Mouse (Mus musculus) neural tube, embryonic 15.5 days (tissue): ENCODE data around the gene Ybx2. TPM values are rescaled to one million over a fixed set of nuclear protein-coding genes. Genes with fewer than 3 reads are reported as not detected.
"Not testable (repeated sequence)": the region's sequence is repeated elsewhere in the genome, so short reads cannot be mapped to it uniquely, and the experiment has no call there.

Experiments used
- ATAC-seq: fragments of 200-750 bp; cut with Nextera tagmentation; 2 replicates; pipeline ENCODE4 v1.8.0; 2017; ENCODE audit warnings: mild to moderate bottlenecking, moderate TSS enrichment, moderate library complexity; ENCODE audit not compliant: low FRiP score
- H3K27ac ChIP-seq: fragments of 300-500 bp; sonication (generic); replicated peaks from 2 replicates; pipeline ENCODE4 v1.5.1; 2015; ENCODE audit warnings: mild to moderate bottlenecking, inconsistent platforms
- H3K27me3 ChIP-seq: fragments of 300-500 bp; sonication (generic); replicated peaks from 2 replicates; pipeline ENCODE4 v1.6.1; 2015; ENCODE audit warnings: inconsistent platforms
- H3K36me3 ChIP-seq: fragments of 300-500 bp; sonication (generic); 2 replicates; pipeline ENCODE4 v1.6.1; 2015; ENCODE audit warnings: inconsistent platforms
- H3K4me1 ChIP-seq: fragments of 300-500 bp; sonication (generic); 2 replicates; pipeline ENCODE4 v1.6.1; 2015; ENCODE audit warnings: inconsistent platforms
- H3K4me2 ChIP-seq: fragments of 300-500 bp; sonication (generic); 2 replicates; pipeline ENCODE4 v1.6.1; 2015; ENCODE audit warnings: inconsistent platforms, mild to moderate bottlenecking, moderate library complexity
- H3K4me3 ChIP-seq: fragments of 300-500 bp; sonication (generic); replicated peaks from 2 replicates; pipeline ENCODE4 v1.5.1; 2015; ENCODE audit warnings: mild to moderate bottlenecking, inconsistent platforms
- H3K9ac ChIP-seq: fragments of 300-500 bp; sonication (generic); replicated peaks from 2 replicates; pipeline ENCODE4 v1.6.1; 2015; ENCODE audit warnings: mild to moderate bottlenecking, inconsistent platforms
- H3K9me3 ChIP-seq: fragments of 300-500 bp; sonication (generic); replicated peaks from 2 replicates; pipeline ENCODE4 v1.6.1; 2016; ENCODE audit warnings: inconsistent platforms
- WGBS: fragments of 180-500 bp; shearing (Covaris S2); methylation state at CpG from one replicate; pipeline ENCODE4 v1.1.7; 2015; ENCODE audit warnings: mixed read lengths; 5-methylcytosine and 5-hydroxymethylcytosine counted together
- polyA plus RNA-seq: library from polyadenylated mRNA; unstranded; fragments of >200 nt; fragmentation: Nextera tagmentation; extraction: Ambion mirVana; gene quantifications from 2 replicates; pipeline ENCODE4 v1.2.1, GENCODE M21; 2015

Ybx2 gene
- polyA plus RNA-seq, 1 experiment from 2014 or later: 6.3 TPM

DNA sequence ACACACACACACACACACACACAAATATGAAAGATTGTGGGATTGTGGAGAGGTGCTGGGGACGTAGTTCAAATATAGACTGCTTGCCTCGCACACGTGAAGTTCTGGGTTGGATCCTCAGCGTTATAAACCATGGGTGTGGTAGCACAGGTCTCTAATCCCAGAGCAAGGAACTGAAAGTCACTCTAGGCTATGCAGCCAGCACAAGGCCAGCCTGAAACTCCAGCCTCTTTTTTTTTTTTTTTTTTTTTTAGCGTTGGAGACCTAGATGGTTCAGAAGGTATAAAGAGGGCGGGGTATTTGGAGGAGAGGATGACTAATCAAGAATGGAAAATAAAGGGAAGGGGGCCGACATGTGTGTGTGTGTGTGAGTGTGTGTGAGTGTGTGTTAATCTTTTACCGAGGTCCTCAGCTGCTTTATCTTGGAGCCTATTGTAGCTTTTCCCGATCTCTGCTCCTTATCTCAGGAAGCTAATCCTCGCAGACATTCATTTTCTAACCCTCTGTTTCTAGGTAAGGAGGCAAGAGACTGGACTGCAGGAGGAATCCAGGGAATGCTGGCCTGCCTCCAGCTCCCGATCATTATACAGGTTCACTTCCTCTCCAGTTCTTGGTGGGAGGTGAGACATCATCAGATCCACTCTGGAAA is 17.8 kb downstream of the Ybx2 start:
- H3K4me1 ChIP-seq: peaks cover 7% of the 10 kb centered on the region
- no peak overlapping the region for H3K27ac ChIP-seq
- ATAC-seq: no peak
- no peaks in the 10 kb centered on the region for H3K9me3 ChIP-seq
- 73% methylated on average over 11 of the region's 11 CpGs for WGBS
- H3K4me2 ChIP-seq: no peak overlapping the region
- H3K4me3 ChIP-seq: no peak overlapping the region
- H3K27me3 ChIP-seq: peaks cover 15% of the 10 kb centered on the region
- H3K9ac ChIP-seq: no peak overlapping the region
- no peaks in the 10 kb centered on the region for H3K36me3 ChIP-seq

GRCm38 (mm10) chr11:69955618-69956017 is 20.0 kb downstream of the Ybx2 start:
- H3K4me3 ChIP-seq, H3K4me1 ChIP-seq, H3K9ac ChIP-seq, H3K27me3 ChIP-seq, H3K4me2 ChIP-seq, H3K36me3 ChIP-seq, H3K9me3 ChIP-seq, ATAC-seq, H3K27ac ChIP-seq: not testable (repeated sequence)
- 77% methylated on average over 4 of the region's 4 CpGs for WGBS

GRCm38 (mm10) chr11:69956218-69956617 is 20.6 kb downstream of the Ybx2 start:
- Histone ChIP-seq H3K4me1 (no peaks in the 10 kb centered on the region), H3K9me3 (no peaks in the 10 kb centered on the region), H3K4me3 (no peak overlapping the region), H3K4me2 (no peak overlapping the region), H3K9ac (no peak overlapping the region), H3K27ac (no peak overlapping the region), H3K27me3 (peaks cover 12% of the 10 kb centered on the region; the same call in 1 of the 2 replicates), H3K36me3 (no peaks in the 10 kb centered on the region)
- 68% methylated on average over 1 of the region's 1 CpGs for WGBS
- no peak for ATAC-seq

- no peaks in the 10 kb centered on the region for H3K9me3 ChIP-seq
- 39% methylated on average over 5 of the region's 5 CpGs for WGBS
- H3K4me1 ChIP-seq: peaks cover 6% of the 10 kb centered on the region; the same call in 1 of the 2 replicates
- H3K4me3 ChIP-seq: no peak overlapping the region
- no peak for ATAC-seq
- H3K27me3 ChIP-seq: peaks cover 55% of the 10 kb centered on the region
- H3K36me3 ChIP-seq: no peaks in the 10 kb centered on the region
- no peak overlapping the region for H3K27ac ChIP-seq
- H3K4me2 ChIP-seq: no peak overlapping the region
- no peak overlapping the region for H3K9ac ChIP-seq
Observed at GRCm38 (mm10) chr11:69960616-69961015, 25.0 kb downstream of the Ybx2 start.

DNA sequence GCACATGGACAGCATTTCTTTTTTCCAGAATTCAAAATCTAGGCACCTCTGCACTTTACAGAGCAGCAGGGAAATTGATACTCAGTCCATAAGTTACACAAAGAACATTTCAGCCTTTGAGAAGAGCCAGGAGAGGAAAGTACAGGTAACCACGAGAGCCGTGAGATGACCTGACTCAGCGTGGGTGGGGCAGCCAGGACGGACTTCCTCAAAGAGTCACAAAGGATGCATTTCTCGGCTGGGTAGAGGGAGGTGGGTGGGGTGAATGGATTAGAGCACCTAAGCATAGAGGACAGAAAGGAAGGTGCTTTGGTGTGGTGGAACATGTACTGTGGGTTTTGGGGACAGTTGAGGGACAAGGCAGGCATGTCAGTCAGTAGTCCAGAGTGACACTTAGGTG is 26.2 kb downstream of the Ybx2 start:
- no peak overlapping the region for H3K4me2 ChIP-seq
- no peak overlapping the region for H3K9ac ChIP-seq
- H3K4me3 ChIP-seq: no peak overlapping the region
- no peaks in the 10 kb centered on the region for H3K9me3 ChIP-seq
- H3K27me3 ChIP-seq: peaks cover 66% of the 10 kb centered on the region
- no peak for ATAC-seq
- peaks cover 17% of the 10 kb centered on the region for H3K4me1 ChIP-seq
- H3K27ac ChIP-seq: no peak overlapping the region
- WGBS: 44% methylated on average over 5 of the region's 5 CpGs
- H3K36me3 ChIP-seq: no peaks in the 10 kb centered on the region

GRCm38 (mm10) chr11:69964650-69965270 is 29.2 kb downstream of the Ybx2 start, which contains the start of gene Cldn7:
Gene Cldn7 (plus strand): TSS chr11:69964779.
- 18% methylated on average over 24 of the region's 24 CpGs for WGBS

DNA sequence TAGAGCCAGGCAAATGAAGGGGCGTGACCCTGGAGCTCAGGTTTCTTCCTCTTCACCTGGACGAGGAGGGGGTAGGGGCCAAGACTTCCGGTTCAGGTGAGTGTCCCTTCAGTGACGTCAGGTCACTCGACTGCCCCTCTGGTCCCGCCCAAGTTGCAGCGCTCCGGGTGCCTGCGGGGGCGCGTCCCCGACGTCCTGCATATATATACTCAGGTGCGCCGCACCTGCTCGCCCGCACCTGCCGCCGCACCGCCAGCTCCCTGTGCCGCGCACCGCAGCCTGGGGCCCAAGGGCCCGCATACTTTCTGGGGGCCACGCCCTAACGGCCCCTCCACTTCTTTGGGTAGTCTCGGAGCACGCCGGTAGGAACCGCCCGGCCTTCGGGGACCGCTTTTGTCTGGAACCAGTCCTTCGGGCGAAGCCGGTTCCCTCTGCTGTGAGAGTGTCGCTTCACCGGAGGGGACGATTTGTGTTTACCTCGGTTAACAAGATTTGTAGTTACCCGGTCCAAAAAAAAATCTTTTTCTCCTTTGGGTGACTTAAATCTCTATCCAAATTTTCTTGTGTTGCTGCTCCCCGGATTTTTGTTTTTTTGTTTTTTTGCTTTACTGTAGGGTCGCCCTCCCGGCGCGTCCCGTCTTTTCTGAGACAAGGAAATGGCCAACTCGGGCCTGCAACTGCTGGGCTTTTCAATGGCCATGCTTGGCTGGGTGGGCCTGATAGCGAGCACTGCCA is 29.8 kb downstream of the Ybx2 start:
- peaks cover 23% of the 10 kb centered on the region for H3K36me3 ChIP-seq
- H3K4me1 ChIP-seq: peaks cover 18% of the 10 kb centered on the region
- peak overlapping the region; percentile 17; the same call in 1 of the 2 replicates for H3K4me3 ChIP-seq

More at GRCm38 (mm10) chr11:69964650-69965270, 29.2 kb downstream of the Ybx2 start, which contains the start of gene Cldn7:
- H3K9me3 ChIP-seq: no peaks in the 10 kb centered on the region
- no peak for ATAC-seq
- H3K27me3 ChIP-seq: peaks cover 83% of the 10 kb centered on the region
- H3K36me3 ChIP-seq: peaks cover 18% of the 10 kb centered on the region
- H3K9ac ChIP-seq: no peak within 1 kb of the TSS
- no peak within 1 kb of the TSS for H3K27ac ChIP-seq
- H3K4me2 ChIP-seq: peak within 1 kb of the TSS; percentile 34
- H3K4me1 ChIP-seq: peaks cover 18% of the 10 kb centered on the region
- H3K4me3 ChIP-seq: peak within 1 kb of the TSS; percentile 14; the same call in 1 of the 2 replicates

GRCm38 (mm10) chr11:69966006-69966859 is 30.6 kb downstream of the Ybx2 start:
- Histone ChIP-seq H3K4me3 (peak overlapping the region; percentile 17), H3K9ac (0 out of 2 replicates have a peak overlapping the region, but pooled peaks have one; percentile 0), H3K27ac (no peak overlapping the region), H3K9me3 (no peaks in the 10 kb centered on the region), H3K4me2 (peak overlapping the region; percentile 49), H3K4me1 (peaks cover 18% of the 10 kb centered on the region), H3K36me3 (peaks cover 27% of the 10 kb centered on the region), H3K27me3 (peaks cover 77% of the 10 kb centered on the region)
- 0 out of 2 replicates have a peak, but pooled peaks have one; percentile 41 for ATAC-seq
- WGBS: 2% methylated on average over 59 of the region's 59 CpGs

More for the DNA sequence above, 29.8 kb downstream of the Ybx2 start:
- Histone ChIP-seq H3K9me3 (no peaks in the 10 kb centered on the region), H3K27me3 (peaks cover 83% of the 10 kb centered on the region), H3K4me2 (peak overlapping the region; percentile 49), H3K27ac (no peak overlapping the region), H3K9ac (no peak overlapping the region)
- no peak for ATAC-seq
- WGBS: 1% methylated on average over 48 of the region's 49 CpGs

DNA sequence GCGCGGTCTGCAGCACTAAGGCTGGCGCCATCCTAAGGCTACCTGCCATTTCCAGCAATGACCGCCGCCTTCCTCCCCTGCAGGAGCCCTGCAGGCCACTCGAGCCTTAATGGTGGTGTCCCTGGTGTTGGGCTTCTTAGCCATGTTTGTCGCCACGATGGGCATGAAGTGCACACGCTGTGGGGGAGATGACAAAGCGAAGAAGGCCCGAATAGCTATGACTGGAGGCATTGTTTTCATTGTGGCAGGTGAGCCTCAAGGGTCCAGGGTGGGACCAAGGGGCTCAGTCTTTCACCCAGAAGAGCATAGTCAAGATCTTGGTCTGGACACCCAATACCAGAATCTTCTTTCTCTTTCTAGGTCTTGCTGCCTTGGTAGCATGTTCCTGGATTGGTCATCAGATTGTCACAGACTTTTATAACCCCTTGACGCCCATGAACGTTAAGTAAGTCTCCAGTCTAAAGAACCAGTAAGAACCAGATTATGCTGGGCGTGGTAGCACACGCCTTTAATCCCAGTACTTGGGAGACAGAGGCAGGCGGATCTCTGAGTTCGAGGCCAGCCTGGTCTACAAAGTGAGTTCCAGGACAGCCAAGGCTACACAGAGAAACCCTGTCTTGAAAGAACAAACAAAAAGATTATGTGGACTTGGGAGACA is 31.4 kb downstream of the Ybx2 start:
- H3K27ac ChIP-seq: no peak overlapping the region
- peak overlapping the region; percentile 49 for H3K4me2 ChIP-seq
- H3K27me3 ChIP-seq: peaks cover 70% of the 10 kb centered on the region
- peaks cover 18% of the 10 kb centered on the region for H3K4me1 ChIP-seq
- peaks cover 32% of the 10 kb centered on the region for H3K36me3 ChIP-seq
- ATAC-seq: no peak
- 38% methylated on average over 17 of the region's 17 CpGs for WGBS
- 0 out of 2 replicates have a peak overlapping the region, but pooled peaks have one; percentile 0 for H3K9ac ChIP-seq
- H3K9me3 ChIP-seq: no peaks in the 10 kb centered on the region
- H3K4me3 ChIP-seq: peak overlapping the region; percentile 17

DNA sequence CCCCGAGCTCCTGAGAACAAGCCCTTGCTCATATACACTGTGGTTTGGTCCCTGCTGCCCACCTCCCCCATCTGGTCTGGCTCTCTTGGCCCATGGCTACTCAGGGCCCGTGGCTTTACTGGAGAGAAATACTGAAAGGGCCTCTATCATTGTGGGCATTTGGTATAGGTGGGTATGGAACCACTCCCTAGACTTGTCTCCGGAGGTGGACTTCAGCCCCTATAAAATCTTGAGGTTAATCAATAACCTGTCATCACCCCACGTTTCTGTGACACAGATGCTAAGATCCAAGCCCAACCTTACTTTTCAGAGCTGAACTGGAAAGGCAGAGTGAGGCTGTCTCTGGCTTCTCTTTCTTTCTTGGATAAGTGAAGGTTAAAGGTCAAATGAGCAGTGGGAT is 33.2 kb downstream of the Ybx2 start:
- H3K27ac ChIP-seq: no peak overlapping the region
- no peak overlapping the region for H3K9ac ChIP-seq
- H3K4me1 ChIP-seq: peaks cover 18% of the 10 kb centered on the region
- H3K4me2 ChIP-seq: no peak overlapping the region
- no peak overlapping the region for H3K4me3 ChIP-seq
- no peaks in the 10 kb centered on the region for H3K9me3 ChIP-seq
- peaks cover 48% of the 10 kb centered on the region for H3K36me3 ChIP-seq
- WGBS: 86% methylated on average over 4 of the region's 4 CpGs
- ATAC-seq: no peak
- peaks cover 52% of the 10 kb centered on the region for H3K27me3 ChIP-seq
